Mouse (Mus musculus): ENCODE results near the gene Gm49776.

Gm49776 gene

GRCm38 (mm10) chr16:18234671-18235388, 23.3 kb downstream of the Gm49776 start, which contains the start of gene Zdhhc8:
Gene Zdhhc8 (minus strand): TSS chr16:18235136.
- peak; percentile 79 for DNase-seq (ENCODE audit: low spot score)

DNA sequence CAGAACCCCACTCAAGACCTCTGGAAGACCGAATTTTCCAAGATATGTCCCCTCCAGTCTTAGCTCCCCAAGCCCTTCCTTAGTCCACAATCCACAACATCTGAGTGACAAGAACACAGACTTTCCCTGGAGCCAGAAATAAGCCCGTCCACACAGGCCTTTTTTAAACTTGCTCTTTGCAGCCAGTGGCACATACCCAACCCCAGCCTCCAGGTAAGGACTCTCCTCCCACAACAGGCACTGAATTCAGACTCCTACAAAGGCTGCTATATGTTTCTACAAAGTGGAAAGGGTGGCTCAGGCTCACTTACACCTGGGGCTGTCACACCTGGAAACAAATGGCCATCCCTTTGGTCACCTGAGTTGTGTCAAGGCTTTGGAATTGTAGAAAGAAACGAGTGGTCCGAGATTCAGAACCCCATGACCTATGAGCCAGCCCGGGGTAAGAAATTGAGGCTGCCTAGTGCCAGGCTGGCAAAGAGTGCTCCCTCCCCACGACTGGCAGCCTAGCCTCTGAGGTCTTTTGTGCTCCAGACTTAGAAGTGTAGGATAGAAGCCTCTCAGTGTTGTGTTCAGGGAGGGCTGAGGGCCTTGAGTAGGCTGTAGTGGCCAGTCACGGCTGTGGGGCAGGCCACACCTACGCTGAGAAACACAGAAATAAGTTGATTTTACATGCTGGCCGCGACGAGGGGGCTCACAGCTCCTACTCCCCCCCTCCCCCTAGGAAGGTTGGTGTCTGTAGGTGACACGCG, 24.0 kb downstream of the Gm49776 start:
- no peak for DNase-seq (ENCODE audit: low spot score)

DNA sequence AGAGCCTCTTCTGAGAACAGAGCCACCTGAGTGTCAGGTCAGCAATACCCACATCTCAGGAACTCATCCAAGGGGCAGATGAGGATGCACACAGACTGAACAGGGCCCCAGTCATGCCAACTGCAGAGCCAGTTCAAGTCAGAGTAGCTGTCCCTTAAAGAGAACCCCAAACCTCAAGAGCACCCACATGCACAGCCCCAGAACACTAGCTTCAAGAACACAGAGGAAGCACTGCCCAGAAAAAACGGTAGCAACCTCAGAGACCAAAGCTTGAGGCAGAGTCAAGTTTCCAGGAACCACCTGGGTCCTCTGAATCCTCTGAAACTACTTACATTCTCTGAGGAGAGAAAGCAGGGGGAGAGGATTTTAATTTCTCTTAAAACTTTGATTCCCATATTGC, 24.7 kb downstream of the Gm49776 start:
- no peak for DNase-seq (ENCODE audit: low spot score)

DNA sequence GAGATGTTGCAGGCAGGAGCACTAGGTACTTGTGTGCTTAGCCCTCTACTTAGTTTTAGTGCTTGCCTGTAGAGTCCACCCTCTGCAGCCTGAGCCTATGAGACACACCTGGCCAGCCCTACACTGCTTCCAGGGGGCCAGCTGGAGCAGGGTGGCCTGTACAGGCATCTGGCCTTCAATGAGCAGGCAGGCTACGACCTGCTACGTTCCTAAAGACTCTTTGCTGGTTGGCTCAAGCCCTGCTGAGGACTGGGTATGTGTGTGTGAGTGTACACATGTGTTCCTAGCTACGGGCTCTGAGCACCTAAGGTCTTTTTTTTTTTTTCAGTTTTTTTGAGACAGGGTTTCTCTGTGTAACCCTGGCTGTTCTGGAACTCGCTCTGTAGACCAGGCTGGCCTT, 26.7 kb downstream of the Gm49776 start:
- no peak for DNase-seq (ENCODE audit: low spot score)

DNA sequence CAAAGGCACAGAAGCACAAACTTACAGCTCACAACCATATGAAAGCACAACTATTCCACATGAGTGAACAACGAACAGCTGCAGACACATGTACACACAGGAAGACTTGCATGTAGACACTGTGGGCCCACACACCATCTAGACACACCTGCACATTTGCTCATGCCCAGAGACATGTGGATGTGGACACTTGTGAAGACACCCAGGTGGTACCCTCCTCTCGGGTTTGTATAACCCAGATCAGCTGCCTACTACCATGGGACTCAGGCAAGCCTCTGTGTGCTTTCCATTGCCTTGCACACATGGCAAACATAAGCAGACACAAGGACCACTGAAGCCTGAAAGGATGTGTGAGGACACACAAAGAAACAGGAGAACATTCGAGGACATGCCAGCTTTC, 27.1 kb downstream of the Gm49776 start:
- DNase-seq (ENCODE audit: low spot score) = no peak

DNA sequence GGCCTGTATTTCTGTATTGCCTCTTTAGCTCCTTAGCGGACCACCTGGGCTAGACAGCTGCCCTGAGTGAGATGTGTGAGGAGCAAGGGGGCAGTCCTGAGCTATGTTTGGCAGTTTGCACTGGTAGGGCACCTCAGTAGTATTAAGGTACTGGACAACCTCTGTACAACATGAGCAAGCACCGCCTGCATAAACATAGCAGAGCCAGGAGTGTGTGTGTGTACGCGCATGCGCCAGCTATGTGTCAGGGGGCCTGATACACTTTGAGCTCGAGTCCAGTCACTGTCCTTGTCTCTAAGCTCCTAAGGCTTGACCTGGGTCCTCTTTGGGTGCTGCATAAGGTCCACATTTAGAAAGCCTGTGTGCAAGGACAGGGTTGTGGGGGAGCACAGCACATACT, 27.5 kb downstream of the Gm49776 start:
- no peak for DNase-seq (ENCODE audit: low spot score)

DNA sequence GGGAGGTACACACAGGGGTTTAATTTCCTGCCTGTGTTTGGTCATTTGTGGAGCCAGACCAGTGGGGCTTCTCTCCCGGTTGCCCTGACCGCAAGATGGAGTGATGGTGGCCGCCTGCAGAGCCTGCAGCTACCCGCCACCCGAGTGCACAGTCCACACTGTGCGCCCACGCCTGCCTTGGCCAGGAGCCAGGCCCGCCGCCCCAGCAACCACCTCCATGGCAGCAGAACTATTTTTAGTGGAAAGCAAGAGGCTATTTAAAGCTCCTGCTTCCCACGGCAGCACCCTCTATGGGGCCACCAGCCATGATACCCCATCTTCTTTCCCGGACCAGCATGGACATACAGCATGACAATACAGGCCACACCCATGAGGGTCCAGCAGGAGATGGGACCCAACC, 28.5 kb downstream of the Gm49776 start:
- peak; percentile 87 for DNase-seq (ENCODE audit: low spot score)

DNA sequence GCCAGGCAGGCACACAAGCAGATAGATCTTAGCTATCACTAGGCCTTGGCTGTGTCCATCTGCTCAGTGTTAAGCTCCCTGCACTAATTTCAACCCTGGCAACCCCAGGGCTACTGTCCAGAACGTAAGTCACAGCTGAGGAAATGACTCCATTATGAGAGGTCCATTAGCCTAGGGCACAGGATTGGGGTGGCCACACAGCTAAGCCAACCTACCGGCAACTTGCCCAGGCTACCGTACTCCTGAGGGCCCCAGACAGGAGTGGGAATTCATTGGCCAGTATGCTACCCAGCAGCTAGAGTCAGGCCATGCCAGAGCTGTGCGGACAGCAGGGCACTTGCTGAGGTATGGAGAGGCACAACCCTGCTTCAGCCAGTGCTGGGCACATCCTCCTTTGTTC, 29.3 kb downstream of the Gm49776 start:
- no peak for DNase-seq (ENCODE audit: low spot score)

DNA sequence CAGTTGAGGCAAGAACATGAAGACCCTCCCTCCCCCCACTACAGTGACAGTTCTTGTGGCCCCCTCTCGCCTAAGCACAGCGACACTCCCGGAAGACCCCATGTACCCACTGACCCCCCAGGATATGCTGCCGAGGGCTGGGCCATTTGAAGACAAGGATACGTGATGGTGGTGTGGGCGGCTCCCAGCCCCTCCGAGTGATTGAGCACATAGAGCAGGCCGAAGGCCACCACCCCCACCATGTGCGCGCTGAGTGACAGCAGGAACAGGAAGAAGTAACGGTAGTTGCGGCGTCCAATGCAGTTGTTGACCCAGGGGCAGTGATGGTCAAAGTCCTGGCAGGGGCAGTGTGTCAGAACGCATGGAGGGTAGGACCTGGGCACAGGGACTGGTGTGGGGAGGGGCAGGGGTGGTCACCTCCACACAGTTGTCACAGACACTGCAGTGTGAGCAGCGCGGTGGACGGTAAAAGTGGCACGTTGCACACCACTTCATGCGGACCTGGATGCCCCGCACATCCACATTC, 30.2 kb downstream of the Gm49776 start:
- DNase-seq (ENCODE audit: low spot score) = no peak

DNA sequence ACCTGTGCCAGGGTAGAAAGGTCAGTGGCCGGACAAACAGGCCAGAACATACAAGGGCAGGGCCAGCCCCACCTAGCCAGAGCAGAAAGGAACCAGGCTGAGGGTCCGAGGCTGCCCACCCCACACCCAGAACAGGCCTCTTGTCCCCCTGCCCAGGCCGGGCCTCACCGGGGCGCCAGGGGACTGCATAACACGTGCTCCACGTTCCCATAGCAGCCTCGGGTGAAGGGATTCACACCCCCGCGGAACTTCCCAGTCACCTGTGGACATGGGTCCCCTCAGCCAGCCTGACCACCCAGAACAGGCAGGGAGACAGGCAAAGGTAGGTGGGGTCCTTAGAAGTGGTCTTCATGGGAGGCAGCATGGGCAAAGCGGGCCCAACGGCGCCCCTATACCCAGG, 30.9 kb downstream of the Gm49776 start:
- DNase-seq (ENCODE audit: low spot score) = no peak

DNA sequence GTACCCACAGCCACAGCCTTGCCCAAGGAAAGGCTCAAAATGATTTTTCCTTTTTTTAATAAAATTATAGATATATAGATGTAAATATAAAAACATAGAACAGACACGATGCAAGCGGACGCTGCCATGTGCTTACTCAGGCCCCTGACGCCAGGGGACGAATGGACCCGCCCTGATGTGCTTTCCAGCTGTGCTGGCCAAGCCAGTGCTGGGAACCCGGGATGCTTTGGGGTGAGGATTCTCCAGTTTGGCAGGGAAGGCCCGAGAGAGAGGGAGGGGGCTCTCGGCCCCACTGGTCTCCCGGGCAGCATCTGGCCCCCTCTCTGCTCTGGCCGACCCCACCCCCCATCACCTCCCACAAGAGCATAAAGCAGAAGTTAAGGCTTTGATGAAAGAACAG, 35.9 kb downstream of the Gm49776 start:
- no peak for DNase-seq (ENCODE audit: low spot score)

GRCm38 (mm10) chr16:18221543-18221898, 36.6 kb downstream of the Gm49776 start:
- DNase-seq (ENCODE audit: low spot score) = no peak

- DNase-seq (ENCODE audit: low spot score) = no peak
Observed at GRCm38 (mm10) chr16:18220856-18221542, 37.1 kb downstream of the Gm49776 start.

DNA sequence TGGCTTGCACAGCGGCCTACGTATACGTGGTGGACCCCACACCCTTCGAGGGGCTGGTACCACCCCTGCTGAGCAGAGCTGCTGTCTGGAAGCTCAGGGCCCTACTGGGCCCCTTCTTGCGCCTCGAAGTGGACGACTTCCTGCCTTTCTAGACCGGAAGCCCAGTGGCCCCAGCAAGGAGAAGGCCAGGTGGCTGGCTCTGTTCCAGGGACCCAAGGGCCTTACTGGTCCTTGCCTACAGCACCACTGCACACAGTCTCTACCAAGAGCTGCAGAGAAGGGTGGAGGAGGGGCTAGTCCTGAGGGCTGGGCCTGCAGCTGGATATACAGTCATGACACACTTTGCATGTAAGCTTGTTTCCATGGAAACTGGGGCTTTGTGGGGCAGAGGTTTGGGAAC, 38.1 kb downstream of the Gm49776 start:
- DNase-seq (ENCODE audit: low spot score) = no peak

DNA sequence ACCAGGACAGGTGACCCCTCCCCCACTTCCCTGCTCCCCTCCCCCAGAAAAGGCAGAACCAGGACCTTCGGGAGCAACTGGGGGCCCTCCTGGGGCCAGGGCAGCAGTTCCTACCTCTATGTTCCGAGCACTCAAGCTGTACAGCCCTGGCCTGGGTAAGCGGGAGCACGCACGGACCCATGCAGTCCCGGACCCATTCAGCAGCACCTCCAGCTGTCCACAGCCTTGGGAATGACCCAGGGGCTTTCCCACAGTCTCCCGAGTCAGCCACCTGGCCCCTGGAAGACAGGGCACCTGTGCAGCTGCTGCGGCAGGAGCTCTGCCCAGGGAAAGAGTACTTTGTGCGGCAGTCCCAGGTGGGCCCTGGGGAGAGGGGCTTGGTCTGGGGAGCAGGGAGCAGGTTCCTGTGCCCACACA, 39.5 kb downstream of the Gm49776 start:
- no peak for DNase-seq (ENCODE audit: low spot score)

DNA sequence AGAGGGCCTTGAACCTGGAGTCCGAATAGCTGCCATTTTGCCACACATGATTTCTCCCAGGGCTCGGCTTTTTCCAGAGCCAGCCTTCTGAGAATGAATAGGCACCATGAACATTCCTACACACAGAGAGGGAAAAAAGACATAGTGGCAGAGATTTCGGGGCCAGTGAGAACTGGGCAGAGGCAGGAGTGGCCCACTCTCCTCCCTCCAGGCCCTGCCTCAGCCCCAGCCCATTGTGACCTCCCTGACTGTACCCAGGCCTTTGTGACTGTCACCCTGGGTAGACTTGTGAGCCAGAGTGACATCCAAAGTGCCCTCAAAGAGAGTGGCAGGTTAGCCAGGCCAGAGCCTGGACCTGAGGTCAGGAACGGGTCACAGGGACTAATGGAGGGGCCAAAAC, 40.5 kb downstream of the Gm49776 start, which contains the start of gene Ccdc188:
Ccdc188 (plus strand) TSS at position 301 of the 400 bp plus-strand sequence.
- DNase-seq (ENCODE audit: low spot score) = no peak

GRCm38 (mm10) chr16:18214858-18215257, 43.3 kb downstream of the Gm49776 start:
- DNase-seq (ENCODE audit: low spot score) = no peak

GRCm38 (mm10) chr16:18213689-18214088, 44.4 kb downstream of the Gm49776 start:
- DNase-seq (ENCODE audit: low spot score) = peak; percentile 72

DNA sequence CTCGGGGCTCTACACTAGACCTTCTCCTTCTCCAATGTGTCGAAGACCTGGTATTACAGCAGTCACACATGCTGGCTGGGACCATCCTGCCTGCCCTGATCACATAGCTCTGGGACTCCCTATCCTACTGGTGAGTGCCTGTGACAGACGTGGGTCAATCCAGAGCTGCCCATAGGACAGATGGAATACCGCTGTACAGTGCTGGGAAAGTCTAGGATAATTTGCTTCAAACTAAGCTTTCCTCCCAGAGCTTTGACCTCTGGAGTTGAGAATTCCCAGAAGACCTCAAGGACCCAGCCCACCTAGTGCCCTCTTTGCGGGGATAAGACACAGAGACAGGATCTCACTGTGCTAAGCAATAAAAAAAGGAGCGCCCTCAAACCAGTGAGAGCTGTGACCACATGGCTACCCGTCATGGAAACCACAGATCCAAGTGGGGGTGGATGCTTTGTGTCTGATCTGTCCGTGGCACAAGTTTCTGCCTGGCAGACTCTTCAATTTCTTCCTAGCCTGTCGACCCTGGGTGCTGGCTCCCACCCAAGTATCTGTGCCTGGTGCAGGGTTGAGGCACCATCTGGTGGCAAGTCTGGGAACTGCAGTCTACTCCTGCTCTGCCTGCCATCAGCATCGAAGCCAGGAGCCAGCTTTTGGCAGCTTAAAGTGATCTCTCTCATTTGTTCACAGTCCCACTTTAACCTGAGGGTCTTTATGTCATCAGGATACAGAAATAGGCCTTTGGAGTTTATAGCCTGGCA, 46.5 kb downstream of the Gm49776 start:
- DNase-seq (ENCODE audit: low spot score) = peak; percentile 95

DNA sequence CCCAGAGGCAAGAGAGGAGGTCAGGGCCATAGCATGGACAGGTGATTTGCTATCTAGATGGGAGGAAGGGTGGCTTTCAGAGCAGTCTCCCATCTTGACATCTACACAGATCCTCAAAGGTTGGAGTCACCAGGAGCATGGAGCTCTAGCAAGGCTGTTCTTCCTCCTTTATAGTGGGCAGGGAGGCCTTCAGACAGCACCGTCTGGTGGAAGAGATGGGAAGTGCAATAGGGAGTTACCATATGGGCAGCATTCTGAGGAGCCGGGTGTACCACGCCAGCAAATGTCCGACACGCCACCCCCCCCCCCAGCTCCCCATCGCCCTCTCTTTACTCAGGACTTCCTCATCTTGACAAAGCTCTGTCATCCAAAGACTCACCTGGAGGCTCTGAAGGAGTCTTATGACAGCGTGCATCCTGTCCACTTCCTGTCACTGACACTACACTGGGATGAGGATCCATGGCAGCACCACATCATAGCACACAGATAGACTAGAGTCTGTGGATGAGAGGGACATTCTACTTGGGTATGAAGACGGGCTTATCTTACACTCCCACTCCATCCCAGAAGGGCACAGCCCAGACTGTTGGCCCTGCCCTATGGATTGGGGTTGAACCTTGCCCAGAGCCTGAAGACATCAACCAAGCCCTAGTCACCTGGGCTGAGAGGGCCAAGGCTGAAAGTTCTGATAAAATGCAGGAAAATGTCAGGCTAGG, 47.3 kb downstream of the Gm49776 start:
- DNase-seq (ENCODE audit: low spot score) = peak; percentile 88

DNA sequence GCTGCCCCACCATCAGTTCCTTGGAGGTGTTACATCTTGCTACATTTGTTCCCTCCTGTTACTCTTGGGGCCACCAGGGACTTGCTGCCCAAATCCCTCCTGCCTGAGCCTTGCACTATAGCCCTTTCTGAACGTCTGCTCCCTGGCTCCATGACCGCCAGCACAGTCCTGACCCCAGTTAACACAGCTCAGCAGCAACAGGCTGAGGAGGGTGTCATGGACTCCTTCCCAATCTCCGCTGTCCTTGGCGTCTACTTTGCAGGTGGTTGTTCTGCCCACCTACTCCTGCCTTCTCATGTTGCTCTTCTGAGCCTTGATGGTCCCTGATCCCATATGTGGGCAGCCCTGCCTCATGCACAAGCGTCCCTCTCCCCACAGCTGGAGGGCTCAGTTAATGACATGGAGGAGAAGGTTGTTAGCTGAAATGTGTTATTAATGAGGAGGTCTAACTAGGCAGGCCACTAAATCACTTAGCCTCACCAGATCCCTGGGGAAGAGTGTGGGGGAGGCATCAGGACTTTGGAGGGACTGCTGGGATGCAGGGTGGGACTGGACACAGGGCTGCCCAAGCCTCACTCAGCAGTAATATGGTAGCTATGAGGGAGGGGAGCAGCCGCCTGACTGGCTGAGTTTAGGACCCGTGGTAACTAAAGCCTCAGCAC, 54.6 kb downstream of the Gm49776 start:
- no peak for DNase-seq (ENCODE audit: low spot score)
